Comparison of ENCODE assay signal across 15 mouse cellular contexts in the genomic region with DNA sequence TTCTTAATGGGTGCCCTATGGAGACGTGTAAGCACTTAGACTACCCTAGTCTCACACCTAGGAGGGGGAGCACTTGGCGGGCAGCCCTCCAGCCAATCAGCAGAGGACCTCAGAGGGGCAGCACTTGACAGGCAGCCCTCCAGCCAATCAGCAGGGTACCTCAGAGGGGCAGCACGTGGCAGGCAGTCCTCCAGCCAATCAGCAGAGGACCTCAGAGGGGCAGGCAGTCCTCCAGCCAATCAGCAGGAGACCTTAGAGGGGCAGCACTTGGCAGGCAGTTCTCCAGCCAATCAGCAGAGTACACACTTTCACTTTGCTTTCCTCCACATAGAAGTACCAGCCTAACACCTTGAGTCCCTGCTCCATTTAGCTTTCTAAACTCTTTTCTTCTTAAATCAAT. TPM values are rescaled to one million over a fixed set of nuclear protein-coding genes. Genes with fewer than 3 reads are reported as not detected.
DNase-seq lines count a peak whose midpoint lies in the region; ATAC-seq and TF ChIP-seq lines count a peak whose summit lies in the region.
"Had no signal": no experiment of that assay in that cellular context is flagged by ENCODE, and none has a peak within 500 bp of the region (broad histone marks: within the 10 kb centered on the region; RNA-seq: fewer than 3 reads in every experiment).

No protein-coding gene starts in this region.

- no peak for TF ChIP-seq CTCF in stomach, postnatal 0 days (IDR thresholded peaks at IDR 0.05; ENCODE audit: low read depth)

- DNase-seq in stomach, postnatal 0 days (ENCODE audit: low spot score) = no peak
- DNase-seq in R1 (ENCODE audit: low read depth, low spot score) = peak; percentile 75
- DNase-seq in liver, embryonic 11.5 days (ENCODE audit: low spot score) = no peak
- DNase-seq in limb, embryonic 10.5 days (ENCODE audit: low spot score) = no peak
- DNase-seq in spleen, adult 12 weeks (ENCODE audit: low spot score) = no peak
- DNase-seq: cerebellum, adult 9-10 months; gastrocnemius, postnatal 25 days; midbrain, embryonic 14.5 days; right cerebral cortex, postnatal 14 days had no signal

- H3K27ac ChIP-seq in stomach, embryonic 15.5 days = no peak overlapping the region
- H3K27ac ChIP-seq in stomach, postnatal 0 days (replicated peaks) = no peak overlapping the region
- no peak overlapping the region for H3K27ac ChIP-seq in liver, embryonic 11.5 days (ENCODE audit: low read depth, low read length)
- no peak overlapping the region for H3K27ac ChIP-seq in limb, embryonic 10.5 days
- no peak overlapping the region for H3K27ac ChIP-seq in midbrain, embryonic 16.5 days (ENCODE audit: low read length)
- H3K27ac ChIP-seq: forebrain, embryonic 13.5 days; left cerebral cortex, adult 2 months; neural tube, embryonic 13.5 days had no signal

- H3K4me3 ChIP-seq in stomach, embryonic 15.5 days (replicated peaks) = no peak overlapping the region
- no peak overlapping the region for H3K4me3 ChIP-seq in stomach, postnatal 0 days (ENCODE audit: low read depth, low read length)
- no peak overlapping the region for H3K4me3 ChIP-seq in liver, embryonic 11.5 days (ENCODE audit: low read depth, low read length)
- no peak overlapping the region for H3K4me3 ChIP-seq in limb, embryonic 10.5 days
- no peak overlapping the region for H3K4me3 ChIP-seq in midbrain, embryonic 16.5 days (ENCODE audit: low read depth, low read length)
- H3K4me3 ChIP-seq: forebrain, embryonic 13.5 days; left cerebral cortex, adult 2 months; neural tube, embryonic 13.5 days had no signal

- 83% methylated on average over 3 of the region's 3 CpGs for WGBS in stomach, embryonic 15.5 days
- WGBS in stomach, postnatal 0 days = 81% methylated on average over 3 of the region's 3 CpGs
- WGBS in liver, embryonic 11.5 days = 78% methylated on average over 3 of the region's 3 CpGs
- 82% methylated on average over 3 of the region's 3 CpGs for WGBS in limb, embryonic 10.5 days
- 94% methylated on average over 3 of the region's 3 CpGs for WGBS in midbrain, embryonic 16.5 days

- no peaks in the 10 kb centered on the region for H3K4me1 ChIP-seq in stomach, embryonic 15.5 days
- H3K4me1 ChIP-seq in stomach, postnatal 0 days (replicated peaks; ENCODE audit: control insufficient read depth, insufficient read depth) = no peaks in the 10 kb centered on the region
- H3K4me1 ChIP-seq in liver, embryonic 11.5 days (replicated peaks; ENCODE audit: control insufficient read depth, insufficient read depth, low read length) = no peaks in the 10 kb centered on the region
- no peaks in the 10 kb centered on the region for H3K4me1 ChIP-seq in limb, embryonic 10.5 days
- no peaks in the 10 kb centered on the region for H3K4me1 ChIP-seq in midbrain, embryonic 16.5 days (ENCODE audit: control insufficient read depth, insufficient read depth, low read length)
- H3K4me1 ChIP-seq: forebrain, embryonic 13.5 days; neural tube, embryonic 13.5 days had no signal

- peaks cover 4% of the 10 kb centered on the region; the same call in 1 of the 2 replicates for H3K36me3 ChIP-seq in stomach, embryonic 15.5 days
- H3K36me3 ChIP-seq in stomach, postnatal 0 days (ENCODE audit: control insufficient read depth, insufficient read depth, low read length) = no peaks in the 10 kb centered on the region
- no peaks in the 10 kb centered on the region for H3K36me3 ChIP-seq in liver, embryonic 11.5 days (ENCODE audit: control insufficient read depth, insufficient read depth, low read length)
- H3K36me3 ChIP-seq in limb, embryonic 10.5 days = 0 out of 2 replicates have a peak, but pooled peaks cover 2% of the 10 kb centered on the region
- H3K36me3 ChIP-seq in midbrain, embryonic 16.5 days (ENCODE audit: control insufficient read depth, insufficient read depth, low read length) = peaks cover 9% of the 10 kb centered on the region

- 0 out of 2 replicates have a peak, but pooled peaks have one; percentile 18 for ATAC-seq in stomach, embryonic 15.5 days (ENCODE audit: insufficient read depth, low FRiP score, low read depth)
- no peak for ATAC-seq in stomach, postnatal 0 days (ENCODE audit: low FRiP score, low TSS enrichment)
- ATAC-seq in liver, embryonic 11.5 days (replicated peaks; ENCODE audit: low FRiP score) = peak; percentile 68
- ATAC-seq in midbrain, embryonic 16.5 days = no peak
- ATAC-seq: forebrain, embryonic 13.5 days had no signal

- H3K9ac ChIP-seq in stomach, embryonic 15.5 days = no peak overlapping the region
- H3K9ac ChIP-seq in stomach, postnatal 0 days (ENCODE audit: low read length) = no peak overlapping the region
- H3K9ac ChIP-seq in liver, embryonic 11.5 days (ENCODE audit: low read depth, low read length) = no peak overlapping the region
- no peak overlapping the region for H3K9ac ChIP-seq in midbrain, embryonic 16.5 days (ENCODE audit: low read depth, low read length)
- H3K9ac ChIP-seq: forebrain, embryonic 13.5 days; neural tube, embryonic 13.5 days had no signal

- no peak for TF ChIP-seq EP300 in stomach, postnatal 0 days (optimal IDR thresholded peaks at IDR 0.05)

- H3K27me3 ChIP-seq in stomach, embryonic 15.5 days (replicated peaks) = no peaks in the 10 kb centered on the region
- no peaks in the 10 kb centered on the region for H3K27me3 ChIP-seq in stomach, postnatal 0 days (ENCODE audit: control insufficient read depth, insufficient read depth, low read length)
- no peaks in the 10 kb centered on the region for H3K27me3 ChIP-seq in liver, embryonic 11.5 days (replicated peaks; ENCODE audit: control insufficient read depth, insufficient read depth, low read length)
- H3K27me3 ChIP-seq in limb, embryonic 10.5 days (ENCODE audit: low read depth, poor library complexity, severe bottlenecking) = no peaks in the 10 kb centered on the region
- H3K27me3 ChIP-seq in midbrain, embryonic 16.5 days (ENCODE audit: control insufficient read depth, insufficient read depth, low read depth, low read length) = no peaks in the 10 kb centered on the region
- H3K27me3 ChIP-seq: forebrain, embryonic 13.5 days; neural tube, embryonic 13.5 days had no signal

- H3K9me3 ChIP-seq in stomach, embryonic 15.5 days = no peaks in the 10 kb centered on the region
- H3K9me3 ChIP-seq in stomach, postnatal 0 days (ENCODE audit: control insufficient read depth, low read length) = no peaks in the 10 kb centered on the region
- H3K9me3 ChIP-seq in liver, embryonic 11.5 days (ENCODE audit: control insufficient read depth, low read length) = no peaks in the 10 kb centered on the region
- H3K9me3 ChIP-seq in limb, embryonic 10.5 days (replicated peaks) = no peaks in the 10 kb centered on the region
- no peaks in the 10 kb centered on the region for H3K9me3 ChIP-seq in midbrain, embryonic 16.5 days (replicated peaks; ENCODE audit: control insufficient read depth, low read length, poor library complexity, severe bottlenecking)
- H3K9me3 ChIP-seq: forebrain, embryonic 13.5 days; neural tube, embryonic 13.5 days had no signal

- no peak overlapping the region for H3K4me2 ChIP-seq in stomach, embryonic 15.5 days
- no peak overlapping the region for H3K4me2 ChIP-seq in stomach, postnatal 0 days (replicated peaks; ENCODE audit: low read depth)
- no peak overlapping the region for H3K4me2 ChIP-seq in liver, embryonic 11.5 days
- no peak overlapping the region for H3K4me2 ChIP-seq in midbrain, embryonic 16.5 days (ENCODE audit: low read length)
- H3K4me2 ChIP-seq: forebrain, embryonic 13.5 days; neural tube, embryonic 13.5 days had no signal

RNA-seq across cellular contexts. Expression of a gene that starts 10.9 kb away (rescaled TPM):
- 25.7 and 28.4 TPM in 2 replicates for polyA plus RNA-seq in stomach, embryonic 15.5 days (2015; fragmentation: Nextera tagmentation; extraction: Ambion mirVana)
- 49.7 and 51.2 TPM in 2 replicates for polyA plus RNA-seq in stomach, postnatal 0 days (2015; fragmentation: Nextera tagmentation; extraction: Ambion mirVana)
- 19.9 and 20.8 TPM in 2 replicates for polyA plus RNA-seq in liver, embryonic 11.5 days (2014; fragmentation: Nextera tagmentation; extraction: Ambion mirVana)
- polyA plus RNA-seq in limb, embryonic 10.5 days (2016; fragmentation: Nextera tagmentation; extraction: Ambion mirVana) = 8.6 and 12.6 TPM in 2 replicates
- polyA plus RNA-seq in midbrain, embryonic 16.5 days (2015; fragmentation: Nextera tagmentation; extraction: Ambion mirVana) = 59.7 and 65.8 TPM in 2 replicates

RNA-seq across cellular contexts. Expression of a gene that starts 11.0 kb away (rescaled TPM):
- polyA plus RNA-seq in stomach, embryonic 15.5 days (2015; fragmentation: Nextera tagmentation; extraction: Ambion mirVana) = 151 and 164 TPM in 2 replicates
- polyA plus RNA-seq in stomach, postnatal 0 days (2015; fragmentation: Nextera tagmentation; extraction: Ambion mirVana) = 103 and 113 TPM in 2 replicates
- polyA plus RNA-seq in liver, embryonic 11.5 days (2014; fragmentation: Nextera tagmentation; extraction: Ambion mirVana) = 308 and 350 TPM in 2 replicates
- 224 and 228 TPM in 2 replicates for polyA plus RNA-seq in limb, embryonic 10.5 days (2016; fragmentation: Nextera tagmentation; extraction: Ambion mirVana)
- polyA plus RNA-seq in midbrain, embryonic 16.5 days (2015; fragmentation: Nextera tagmentation; extraction: Ambion mirVana) = 99.7 and 103 TPM in 2 replicates

RNA-seq across cellular contexts. Expression of a gene that starts 38.3 kb away (rescaled TPM):
- polyA plus RNA-seq in stomach, embryonic 15.5 days (2015; fragmentation: Nextera tagmentation; extraction: Ambion mirVana) = 1.4 and 1.8 TPM in 2 replicates
- 5.2 and 6.2 TPM in 2 replicates for polyA plus RNA-seq in stomach, postnatal 0 days (2015; fragmentation: Nextera tagmentation; extraction: Ambion mirVana)
- not detected in 2 replicates for polyA plus RNA-seq in liver, embryonic 11.5 days (2014; fragmentation: Nextera tagmentation; extraction: Ambion mirVana)
- polyA plus RNA-seq in limb, embryonic 10.5 days (2016; fragmentation: Nextera tagmentation; extraction: Ambion mirVana) = 0.14 TPM in 1 of 2 replicates, not detected in the other
- polyA plus RNA-seq in midbrain, embryonic 16.5 days (2015; fragmentation: Nextera tagmentation; extraction: Ambion mirVana) = 0.20 and 0.51 TPM in 2 replicates
- polyA plus RNA-seq: heart, postnatal 0 days had no signal

Comparison
In these comparisons a context has a peak if more than half of its experiments do, and no peak if none do; other contexts are left out.
1. ATAC-seq: peak in stomach, embryonic 15.5 days (single experiment) and liver, embryonic 11.5 days (single experiment); none in stomach, postnatal 0 days (single experiment) and midbrain, embryonic 16.5 days (single experiment).